Mouse (Mus musculus) small intestine, adult 2 months (tissue): ENCODE data around the gene Ranbp1.

ENCODE experiments used
- CTCF ChIP-seq: fragments of 200-500 bp; IDR thresholded peaks from 2 replicates; pipeline ENCODE4 v1.5.1; 2012; ENCODE audit warnings: low read depth, mild to moderate bottlenecking, control low read depth, inconsistent platforms, low read length, moderate library complexity, mixed read lengths; ENCODE audit not compliant: insufficient replicate concordance, insufficient read length; ENCODE audit errors: extremely low read depth
- POLR2A ChIP-seq: fragments of 200-500 bp; IDR thresholded peaks from 2 replicates; pipeline ENCODE4 v1.6.1; 2012; ENCODE audit warnings: low read depth, mild to moderate bottlenecking, control low read depth, inconsistent platforms, low read length, moderate library complexity

GRCm38 (mm10) chr16:18234671-18235388 lies 13.7 kb downstream of the Ranbp1 start, which contains the start of gene Zdhhc8:
- TF ChIP-seq POLR2A (no peak), CTCF (no peak)
